Mouse (Mus musculus) spleen, postnatal 4 days (tissue): Measurements from ENCODE around the gene Gla.

Source experiments
- DNase-seq, 2 experiments: peaks; one replicate each; pipeline ENCODE4 v3.0.0; 2022; ENCODE audit warnings: low spot score in 2 of 2

Gla gene

GRCm38 (mm10) chrX:134588261-134588660, 12.7 kb downstream of the Gla start:
- DNase-seq, result no peak

- no peak for DNase-seq
Measured at GRCm38 (mm10) chrX:134586447-134586846, 14.5 kb downstream of the Gla start.

GRCm38 (mm10) chrX:134585103-134586002, 15.6 kb downstream of the Gla start, which contains the start of gene Rpl36a:
Rpl36a (plus strand) TSS chrX:134585654.
- DNase-seq, result peak; percentile 90 to 96

- no peak for DNase-seq
Measured at GRCm38 (mm10) chrX:134582888-134583669, 17.8 kb downstream of the Gla start, which contains the start of gene Btk. Btk (minus strand) TSS chrX:134583570.

GRCm38 (mm10) chrX:134582270-134582669, 18.7 kb downstream of the Gla start:
- DNase-seq, result no peak

DNA sequence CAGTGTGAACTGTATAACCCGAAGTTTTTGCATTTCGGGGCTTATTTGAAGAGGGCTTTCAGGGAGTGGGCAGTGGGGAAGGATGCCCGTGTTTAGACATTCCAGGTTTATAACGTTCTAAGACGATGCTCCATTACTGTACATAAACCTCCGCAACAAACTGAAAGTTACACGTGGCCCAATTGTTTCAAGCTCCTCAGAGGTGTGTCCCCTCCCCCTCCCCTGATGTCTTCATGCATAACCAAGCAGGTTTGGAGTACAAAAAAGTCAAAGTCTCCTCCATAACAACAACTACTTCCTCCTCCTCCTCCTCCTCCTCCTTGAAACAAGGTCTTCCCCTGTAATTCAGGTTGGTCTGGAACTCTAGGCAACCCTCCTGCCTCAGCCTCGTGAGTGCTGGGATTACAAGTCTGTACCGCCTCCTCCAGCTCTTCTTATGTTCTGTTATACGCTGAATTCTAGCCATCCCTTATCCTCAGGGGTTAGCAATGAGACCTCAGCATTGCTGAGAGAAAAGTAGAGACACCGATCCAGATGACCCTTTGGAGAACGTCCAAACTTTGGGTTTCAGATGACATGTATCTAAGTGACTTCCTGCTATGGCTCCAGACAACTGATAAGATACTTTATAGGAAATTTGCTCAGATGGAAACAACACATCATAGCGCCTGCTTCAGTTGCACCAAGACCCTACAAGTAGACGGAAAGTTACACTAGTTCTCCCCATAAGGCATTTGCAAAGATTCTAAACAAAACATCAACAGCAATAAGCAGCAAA, 20.2 kb downstream of the Gla start:
- no peak for DNase-seq

DNA sequence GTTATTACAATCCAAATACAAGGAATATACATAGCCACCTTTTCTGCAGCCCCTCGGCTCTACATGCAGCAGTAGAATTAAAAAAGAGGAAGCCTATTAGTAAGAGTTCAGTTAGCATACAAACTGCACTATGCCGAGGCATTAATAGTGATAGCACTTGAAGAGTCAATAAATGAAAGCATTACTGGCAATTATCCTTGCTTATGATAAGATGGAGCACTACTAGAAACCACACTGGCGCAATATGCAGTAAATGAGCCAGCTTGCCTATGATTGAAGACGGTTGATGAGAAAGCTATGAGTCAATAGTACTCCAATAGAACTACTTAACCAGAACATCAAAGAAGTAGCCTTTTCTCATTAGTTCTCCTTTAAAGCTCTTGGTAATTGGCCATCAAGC, 23.0 kb downstream of the Gla start:
- no peak for DNase-seq

- DNase-seq, result peak in 1 of 2 experiments; percentile 28
Measured at GRCm38 (mm10) chrX:134566536-134567222, 34.2 kb downstream of the Gla start.

DNA sequence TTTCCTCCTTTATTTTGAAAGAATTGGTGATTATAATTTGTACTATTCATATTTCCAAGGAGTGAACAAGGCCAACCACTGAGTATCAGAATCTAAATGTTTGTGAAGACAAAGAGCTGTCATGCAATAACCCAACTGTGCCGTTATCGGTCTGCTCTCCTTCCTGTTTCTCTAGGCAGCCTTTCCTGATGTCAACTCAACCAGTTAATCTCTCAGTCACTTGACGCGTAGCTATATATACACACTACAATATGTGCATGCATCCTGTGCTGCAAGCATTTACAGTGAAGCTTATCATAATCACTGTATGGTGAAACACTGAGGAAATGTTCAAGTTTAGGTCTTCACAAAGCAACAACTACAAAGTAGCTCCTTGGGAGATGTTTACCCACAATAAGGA, 36.6 kb downstream of the Gla start:
- no peak for DNase-seq

GRCm38 (mm10) chrX:134554425-134554824, 46.5 kb downstream of the Gla start:
- no peak for DNase-seq

- no peak for DNase-seq
Measured at GRCm38 (mm10) chrX:134553326-134553725, 47.6 kb downstream of the Gla start.

GRCm38 (mm10) chrX:134550903-134551302, 50.0 kb downstream of the Gla start:
- DNase-seq, result no peak

DNA sequence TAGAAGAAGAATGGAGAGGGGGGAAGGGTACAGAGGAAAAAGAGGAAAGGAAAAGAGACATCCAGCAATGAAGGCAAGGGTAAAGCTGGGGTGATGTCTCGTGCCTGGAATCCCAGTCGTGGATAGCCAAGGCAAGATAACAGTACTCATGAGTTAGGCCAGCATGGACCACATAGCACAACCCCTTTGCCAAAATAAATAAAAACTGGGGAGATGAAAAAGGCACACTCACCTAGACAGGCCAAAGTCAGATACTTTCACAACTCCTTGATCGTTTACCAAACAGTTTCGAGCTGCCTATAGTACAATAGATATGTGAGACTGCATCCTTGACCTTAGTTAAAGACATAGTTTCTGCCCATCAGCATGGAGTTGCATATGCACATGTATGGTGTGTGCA, 53.6 kb downstream of the Gla start:
- no peak for DNase-seq

DNA sequence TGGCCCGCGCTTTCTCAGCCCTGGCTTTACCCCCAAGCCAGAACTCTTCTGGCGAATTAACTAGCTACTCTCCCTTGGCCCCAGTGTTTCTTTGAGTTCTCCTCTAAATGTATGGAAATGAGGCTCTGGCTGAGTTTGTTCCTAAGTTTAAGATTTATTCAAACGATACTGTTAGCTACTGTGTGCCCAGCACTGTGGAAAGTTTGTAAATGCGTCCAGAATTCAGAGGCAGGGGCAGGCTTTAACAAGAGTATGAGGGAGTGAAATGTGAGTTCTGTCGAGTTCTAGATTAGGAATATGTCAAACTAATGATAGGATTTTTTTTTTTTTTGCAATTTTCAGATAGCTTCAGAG, 59.0 kb downstream of the Gla start:
- DNase-seq, result no peak

DNA sequence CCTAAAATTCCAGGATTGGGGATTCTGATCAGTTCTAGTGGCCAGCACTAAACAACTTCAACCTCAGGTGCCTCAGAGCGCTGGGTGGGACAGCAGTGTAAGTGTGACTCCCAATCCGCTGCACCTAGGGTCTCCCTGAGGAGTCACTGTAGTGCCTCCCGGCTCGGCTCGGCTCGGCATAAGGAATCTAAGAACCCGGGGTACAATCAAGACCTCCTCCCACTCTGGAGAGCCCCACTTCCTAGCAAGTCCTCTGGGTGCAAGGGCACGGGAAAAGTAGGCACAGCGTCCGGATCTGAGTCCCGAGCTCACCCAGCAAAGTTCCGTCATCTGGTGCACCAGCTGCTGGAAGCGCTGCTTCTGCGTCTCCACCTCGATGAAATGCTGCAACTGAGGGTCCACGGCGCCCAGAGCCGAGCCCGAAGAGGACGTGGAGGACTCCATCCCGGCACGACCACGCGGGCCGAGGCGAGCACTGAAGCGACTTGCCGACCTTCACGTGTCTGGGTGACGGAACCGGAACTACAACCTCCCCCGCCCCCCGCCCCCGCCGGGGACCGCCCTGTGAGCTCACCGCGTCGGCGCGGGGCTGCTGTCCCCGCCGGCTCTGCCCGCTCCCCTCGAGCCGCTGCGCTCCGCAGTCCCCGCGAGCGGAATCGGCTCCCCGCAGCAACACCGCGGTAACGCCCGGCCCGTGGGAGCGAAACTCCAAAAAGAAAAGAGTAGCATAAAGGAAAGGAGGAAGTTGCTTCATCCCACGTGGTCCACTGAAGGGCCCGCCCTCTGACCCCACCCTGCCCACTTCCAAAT, 59.6 kb downstream of the Gla start, which contains the start of gene Timm8a1:
TSS of gene Timm8a1 (minus strand) at position 721 of the 810 bp plus-strand sequence.
- DNase-seq, result peak; percentile 45 to 79

- no peak for DNase-seq
Measured at GRCm38 (mm10) chrX:134540414-134541135, 60.4 kb downstream of the Gla start.

GRCm38 (mm10) chrX:134539795-134540194, 61.1 kb downstream of the Gla start:
- peak in 1 of 2 experiments; percentile 19 for DNase-seq
